Mouse (Mus musculus) monocyte, adult 2 months (primary cell): ENCODE measurements at regions not wholly inside any gene's neighbourhood (a gene's known extent, or its start where the extent isn't known, plus 50 kb on each side); places are given as distances from the start of the nearest gene placed in this dataset.
"Not testable (repeated sequence)": the region's sequence is repeated elsewhere in the genome, so short reads cannot be mapped to it uniquely, and the experiment has no call there.

Experiments used
- DNase-seq, 2 experiments: peaks; one replicate each; pipeline ENCODE4 v3.0.0; 2022; ENCODE audit warnings: low spot score in 2 of 2, low read depth in 1 of 2

GRCm38 (mm10) chr14:102805936-102806923 is 176.2 kb downstream of the Kctd12 start:
- peak; percentile 21 to 27 for DNase-seq

GRCm38 (mm10) chr14:102795676-102796075 is 186.8 kb downstream of the Kctd12 start:
- no peak for DNase-seq

DNA sequence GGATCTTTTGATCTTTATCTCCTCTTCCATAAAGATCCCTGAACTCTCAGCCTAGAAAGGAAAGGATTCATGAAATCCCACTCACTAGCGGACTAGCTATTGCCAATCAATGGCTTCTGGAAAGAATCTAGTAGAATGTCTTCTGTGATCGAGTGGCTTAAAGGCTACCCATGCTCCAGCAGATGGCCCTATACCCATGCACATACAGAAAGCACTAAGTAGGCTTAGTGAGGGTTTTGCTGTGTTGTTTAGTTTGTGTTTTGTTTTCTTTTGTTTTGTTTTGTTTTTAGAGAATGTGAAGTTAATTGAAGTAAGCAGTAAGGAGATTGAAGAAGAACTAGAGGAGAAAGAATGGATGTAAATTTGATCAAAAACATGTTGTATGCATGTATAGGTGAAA is 187.5 kb downstream of the Kctd12 start:
- DNase-seq: no peak

GRCm38 (mm10) chr14:102793753-102794152 is 188.7 kb downstream of the Kctd12 start:
- DNase-seq: no peak

DNA sequence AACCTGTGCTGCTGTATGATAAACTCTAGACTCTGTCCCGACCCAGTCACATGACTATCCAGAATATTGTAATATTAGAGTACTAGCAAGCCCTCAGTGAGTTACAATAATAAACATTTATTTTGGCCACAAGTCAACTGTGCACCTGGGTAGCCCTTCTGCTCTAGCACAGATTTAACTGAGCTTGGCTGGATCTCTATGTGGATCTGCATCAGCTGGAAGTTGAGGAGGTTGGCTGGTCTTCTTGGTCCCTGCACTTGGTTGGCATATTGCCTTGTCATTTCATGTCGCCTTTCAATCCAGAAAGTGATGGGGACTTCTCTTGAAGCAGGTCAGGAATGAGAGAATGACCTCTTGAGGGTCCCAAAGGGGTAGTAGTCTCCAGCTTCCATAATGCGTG is 191.5 kb downstream of the Kctd12 start:
- DNase-seq: no peak

GRCm38 (mm10) chr14:102782227-102782626 is 200.2 kb downstream of the Kctd12 start:
- DNase-seq: no peak

GRCm38 (mm10) chr14:102769716-102770115 is 212.7 kb downstream of the Kctd12 start:
- DNase-seq: peak in 1 of 2 experiments; percentile 4

GRCm38 (mm10) chr14:102748687-102749086 is 233.8 kb downstream of the Kctd12 start:
- peak; percentile 5 to 36 for DNase-seq

DNA sequence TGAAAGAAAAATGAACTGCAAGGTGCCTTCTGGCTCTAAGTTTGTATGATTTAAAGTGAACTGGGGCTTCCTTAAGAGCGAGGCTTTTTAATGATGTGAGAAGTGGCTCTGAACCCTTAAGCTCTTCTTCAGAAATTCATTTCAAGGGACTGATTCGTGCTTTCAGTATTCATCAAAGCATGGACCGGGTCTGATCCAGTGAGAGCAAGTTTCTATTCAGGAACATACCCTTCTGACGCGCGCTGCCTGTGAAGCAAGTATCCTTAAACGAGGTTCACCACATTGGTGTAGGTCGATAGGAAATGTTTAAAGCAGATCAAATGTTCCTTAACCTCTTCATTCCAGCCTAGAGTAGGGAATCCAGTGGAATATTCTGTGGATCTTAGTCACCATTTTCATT is 240.1 kb downstream of the Kctd12 start:
- no peak for DNase-seq

DNA sequence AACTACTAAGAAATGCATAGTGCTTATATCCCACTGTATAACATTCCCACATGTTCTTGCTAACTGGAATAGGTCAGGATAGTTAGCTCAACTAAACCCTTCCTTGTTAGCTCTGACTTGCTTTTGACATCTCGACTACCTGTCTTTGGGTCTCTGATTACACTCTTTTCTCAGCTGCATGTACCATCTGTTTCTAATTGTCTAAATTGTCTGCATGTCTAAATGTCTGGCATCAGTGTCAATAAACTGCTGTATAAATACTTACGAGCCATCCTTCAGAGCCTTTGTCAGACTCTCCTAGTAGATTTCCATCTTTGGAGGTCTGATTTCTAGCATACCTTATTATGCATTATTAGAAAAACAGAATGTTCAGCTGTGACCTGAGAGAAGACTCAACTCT is 245.8 kb downstream of the Kctd12 start:
- no peak for DNase-seq

DNA sequence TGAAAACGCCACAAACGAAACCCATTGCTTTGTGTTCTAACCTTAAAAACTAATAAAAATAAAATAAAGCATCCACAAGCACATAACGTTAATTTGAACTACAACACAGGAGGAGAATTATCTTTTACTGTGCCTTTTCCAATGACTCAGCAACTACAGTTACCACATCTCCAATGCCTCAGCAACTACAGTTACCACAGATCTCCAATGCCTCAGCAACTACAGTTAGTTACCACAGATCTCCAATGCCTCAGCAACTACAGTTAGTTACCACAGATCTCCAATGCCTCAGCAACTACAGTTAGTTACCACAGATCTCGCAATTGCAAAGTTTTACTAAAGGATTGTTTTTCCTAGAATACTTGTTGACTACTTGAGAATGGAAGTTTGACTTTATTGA is 248.7 kb downstream of the Kctd12 start:
- not testable (repeated sequence) for DNase-seq

GRCm38 (mm10) chr14:102731746-102732145 is 250.7 kb downstream of the Kctd12 start:
- no peak for DNase-seq

DNA sequence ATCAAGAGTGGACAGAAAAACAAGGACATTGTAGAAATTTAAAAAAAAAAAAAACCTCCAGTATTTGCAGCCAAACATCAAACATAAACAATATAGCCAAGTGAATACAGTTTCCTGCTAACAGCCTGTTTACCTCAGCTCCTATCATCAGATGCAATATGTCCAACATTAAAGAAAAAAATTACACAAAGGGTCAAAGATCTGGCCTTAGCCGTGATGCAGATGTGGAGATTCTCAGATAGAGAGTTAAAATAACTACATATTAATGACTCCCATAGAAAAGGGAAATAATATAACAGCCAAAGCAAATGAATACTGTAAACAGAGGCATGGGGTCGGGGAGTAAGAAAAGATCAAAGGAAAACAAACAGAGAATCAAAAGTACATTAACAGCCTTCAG is 259.8 kb downstream of the Kctd12 start:
- DNase-seq: no peak

DNA sequence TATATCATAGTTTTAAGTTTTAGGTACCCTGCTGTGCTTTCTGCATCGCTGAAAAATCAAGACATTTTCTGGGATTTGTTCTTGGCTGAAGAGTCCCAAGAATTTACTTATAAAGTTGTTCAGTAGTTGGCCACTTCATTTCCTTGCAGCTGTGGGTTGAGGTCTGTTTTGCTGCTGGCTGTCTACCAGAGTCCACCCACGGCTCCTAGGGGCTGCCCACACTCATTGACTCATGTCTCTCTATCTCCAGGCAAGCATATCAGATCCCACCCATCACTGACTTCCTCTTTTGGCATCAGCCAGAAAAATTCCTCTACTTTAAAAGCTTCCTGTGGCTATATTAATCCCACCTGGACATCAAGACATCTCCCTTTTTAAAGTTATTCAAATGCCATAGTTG is 263.9 kb downstream of the Kctd12 start:
- no peak for DNase-seq

DNA sequence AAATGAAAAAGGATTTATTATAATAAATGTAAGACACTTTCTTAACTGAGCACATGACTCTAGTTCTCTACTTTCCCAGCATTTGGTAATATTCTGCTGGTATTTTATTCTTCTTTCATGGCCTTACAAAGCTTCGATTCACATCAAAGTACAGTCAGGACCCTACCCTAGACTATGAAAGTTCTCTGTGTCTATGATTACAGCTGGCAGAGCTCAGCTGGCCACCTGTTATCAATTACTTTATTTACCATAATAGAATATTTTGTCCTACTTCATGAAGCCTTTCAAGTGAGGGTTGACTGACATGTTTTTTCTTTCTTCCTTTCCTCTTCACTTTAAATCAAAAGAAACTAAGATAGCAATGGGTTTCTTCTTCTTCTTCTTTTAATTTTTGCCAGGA is 269.8 kb downstream of the Kctd12 start:
- no peak for DNase-seq

DNA sequence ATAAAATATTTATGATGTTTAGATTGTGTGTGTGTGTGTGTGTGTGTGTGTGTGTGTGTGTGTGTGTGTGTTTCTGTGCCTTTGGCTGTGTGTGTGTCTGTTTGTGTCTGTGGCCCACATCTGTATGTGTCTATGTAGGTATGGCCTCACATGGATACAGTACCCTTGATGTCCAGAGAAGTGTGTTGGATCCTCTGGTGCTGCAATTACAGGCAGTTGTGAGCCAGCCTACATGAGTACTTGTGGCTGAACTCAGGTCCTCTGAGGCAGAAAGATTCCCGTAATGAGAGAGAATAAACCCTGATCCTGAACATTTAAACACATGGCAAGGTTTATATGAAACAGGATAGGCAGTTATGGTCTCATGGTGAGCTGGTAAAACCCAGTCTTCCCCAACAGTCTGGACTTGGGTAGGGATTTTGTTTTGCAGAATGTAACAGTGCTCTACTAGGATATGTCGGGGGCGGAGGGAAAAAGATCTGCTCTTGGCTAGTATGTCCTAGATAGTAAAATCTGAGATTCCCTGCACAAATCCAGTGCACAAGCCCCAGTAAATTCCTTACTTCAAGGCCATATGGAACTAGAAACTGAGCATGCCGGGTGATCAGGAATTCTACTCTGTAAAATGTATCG is 275.6 kb downstream of the Kctd12 start:
- no peak for DNase-seq

GRCm38 (mm10) chr14:102701108-102701507 is 281.3 kb downstream of the Kctd12 start:
- no peak for DNase-seq

DNA sequence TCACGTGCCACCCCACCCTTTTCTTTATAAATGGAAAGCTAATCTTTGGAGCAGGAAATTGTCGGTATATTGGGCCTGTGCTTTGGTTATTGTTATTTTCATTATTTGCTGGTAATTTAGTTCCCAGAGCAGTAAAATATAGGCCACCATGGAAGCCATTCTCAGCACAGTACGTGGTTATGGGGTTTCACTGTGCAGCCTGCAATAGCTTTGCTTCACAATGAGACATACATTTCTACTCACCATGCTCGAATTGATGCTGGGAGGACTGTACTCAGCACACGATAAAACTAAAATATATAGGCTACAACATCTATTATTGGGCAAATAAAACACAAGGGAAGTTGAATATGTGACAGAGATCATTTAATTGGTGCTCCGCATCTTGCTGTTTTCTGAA is 282.0 kb downstream of the Kctd12 start:
- DNase-seq: no peak

GRCm38 (mm10) chr14:102699015-102699414 is 283.4 kb downstream of the Kctd12 start:
- no peak for DNase-seq

GRCm38 (mm10) chr14:102686791-102687190 is 295.6 kb downstream of the Kctd12 start:
- no peak for DNase-seq

DNA sequence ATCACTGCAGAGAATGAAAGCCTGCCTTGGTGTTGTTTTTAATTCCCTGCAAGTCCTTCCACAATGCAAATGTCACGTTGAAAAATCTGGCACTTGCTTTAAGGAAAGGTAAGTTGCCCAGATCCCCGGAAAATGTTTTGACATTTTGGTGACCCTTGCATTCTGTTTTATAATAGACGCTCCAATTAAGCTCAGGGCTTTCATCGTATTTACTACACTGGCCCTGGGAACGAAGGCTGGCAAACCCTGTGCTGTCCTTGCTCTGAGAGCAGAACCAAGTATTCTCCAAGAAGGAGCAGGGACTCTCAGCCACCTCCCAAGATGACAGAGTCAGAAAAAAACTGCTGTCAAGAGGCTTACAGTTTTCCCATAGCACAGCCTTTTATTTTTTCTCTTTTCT is 305.9 kb downstream of the Kctd12 start:
- DNase-seq: no peak

GRCm38 (mm10) chr14:102674635-102675034 is 307.8 kb downstream of the Kctd12 start:
- no peak for DNase-seq
